Mouse (Mus musculus): Measurements from ENCODE around the gene Nkx1-2.

The Nkx1-2 gene

GRCm38 (mm10) chr7:132559138-132559766, 40.2 kb downstream of the Nkx1-2 start:
- DNase-seq (ENCODE audit: low spot score), result no peak

- no peak for DNase-seq (ENCODE audit: low spot score)
These were observed 41.2 kb downstream of the Nkx1-2 start for GRCm38 (mm10) chr7:132558141-132558736.

GRCm38 (mm10) chr7:132556575-132556974, 42.9 kb downstream of the Nkx1-2 start:
- no peak for DNase-seq (ENCODE audit: low spot score)

- DNase-seq (ENCODE audit: low spot score), result no peak
These were observed 43.5 kb downstream of the Nkx1-2 start for GRCm38 (mm10) chr7:132555911-132556310.

- no peak for DNase-seq (ENCODE audit: low spot score)
These were observed 45.3 kb downstream of the Nkx1-2 start for GRCm38 (mm10) chr7:132554091-132554490.

- DNase-seq (ENCODE audit: low spot score), result peak; percentile 97
These were observed 47.9 kb downstream of the Nkx1-2 start for GRCm38 (mm10) chr7:132551351-132552126.

- DNase-seq (ENCODE audit: low spot score), result no peak
These were observed 52.3 kb downstream of the Nkx1-2 start for GRCm38 (mm10) chr7:132547126-132547525.

Data from testis, postnatal 10 days (tissue).